In the genomic region with DNA sequence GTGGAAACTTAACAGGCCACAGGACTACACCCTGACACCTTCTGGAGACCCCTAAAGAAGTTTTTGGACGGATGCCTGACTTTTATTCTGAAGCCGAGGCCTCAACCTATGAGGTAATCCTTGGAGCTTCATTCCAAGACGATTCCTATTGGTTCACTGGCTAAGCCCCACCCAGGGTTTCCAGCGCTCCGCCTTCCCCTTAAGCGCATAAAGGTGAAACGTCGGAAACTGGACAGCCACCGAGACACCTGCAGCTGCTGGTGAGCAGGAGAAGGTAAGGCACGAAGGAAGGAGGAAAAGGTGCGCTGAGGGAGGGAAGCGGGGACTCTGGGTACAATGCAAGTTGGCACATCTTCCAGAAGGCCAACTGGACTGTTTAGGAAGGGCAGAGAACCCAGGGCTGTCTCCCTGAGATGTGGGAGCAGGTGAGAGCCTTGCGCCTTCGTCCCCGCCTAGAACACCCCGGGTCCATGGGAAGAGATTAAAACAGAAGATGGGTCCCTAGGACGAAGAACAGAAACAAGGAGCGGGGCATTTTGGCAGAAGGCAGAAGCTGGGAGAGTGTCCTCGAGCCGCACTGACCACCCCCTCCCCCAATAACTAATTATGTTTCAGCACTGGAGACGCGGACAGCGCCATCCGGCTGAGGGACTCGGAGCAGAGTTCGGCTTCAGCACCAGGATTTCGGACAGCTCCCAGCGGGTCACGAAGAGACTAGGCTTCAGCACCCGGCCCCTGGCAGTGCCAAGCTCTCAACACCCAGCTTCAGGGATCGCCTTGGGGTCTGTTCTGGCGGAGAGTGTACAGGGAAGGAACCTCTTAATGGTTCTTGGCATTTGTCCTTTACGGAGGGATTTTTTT, we compare ENCODE assay signal across 8 mouse cellular contexts. TPM values are rescaled to one million over a fixed set of nuclear protein-coding genes. Genes with fewer than 3 reads are reported as not detected.
A peak's percentile ranks its signal among the peaks of the same experiment; 100 is the strongest.
DNase-seq lines count a peak whose midpoint lies in the region; ATAC-seq and TF ChIP-seq lines count a peak whose summit lies in the region.

No protein-coding gene starts in this region.

- no peak for TF ChIP-seq POLR2A in heart, adult 2 months (IDR thresholded peaks at IDR 0.05; ENCODE audit: insufficient read depth, low read depth, low read length)
- no peak for TF ChIP-seq POLR2A in liver, adult 2 months (IDR thresholded peaks at IDR 0.05; ENCODE audit: extremely low read depth, insufficient read depth, low read length)

- WGBS in heart, adult 2 months, result 3% methylated on average over 33 of the region's 33 CpGs
- under 1% methylated on average over 33 of the region's 33 CpGs for WGBS in kidney, embryonic 15.5 days
- WGBS in liver, adult 2 months, result 5% methylated on average over 33 of the region's 33 CpGs

- ATAC-seq in kidney, embryonic 15.5 days (replicated peaks; ENCODE audit: low FRiP score), result peak; percentile 86

- H3K79me2 ChIP-seq in heart, adult 2 months (replicated peaks; ENCODE audit: control insufficient read depth, insufficient read depth, low read length), result no peaks in the 10 kb centered on the region
- no peaks in the 10 kb centered on the region for H3K79me2 ChIP-seq in liver, adult 2 months (ENCODE audit: control insufficient read depth, insufficient read depth, low read length)

- no peaks in the 10 kb centered on the region for H3K4me1 ChIP-seq in heart, adult 2 months (ENCODE audit: control insufficient read depth, insufficient read depth, low read length)
- 0 out of 2 replicates have a peak, but pooled peaks cover 3% of the 10 kb centered on the region for H3K4me1 ChIP-seq in kidney, embryonic 15.5 days
- no peaks in the 10 kb centered on the region for H3K4me1 ChIP-seq in liver, adult 2 months (ENCODE audit: control insufficient read depth, insufficient read depth, low read length)

- intact Hi-C loops in heart, adult 2 months (cut with DNase I), result no loop called here

- H3K27me3 ChIP-seq in heart, adult 2 months (ENCODE audit: control insufficient read depth, insufficient read depth, low read length), result no peaks in the 10 kb centered on the region
- peaks cover 14% of the 10 kb centered on the region for H3K27me3 ChIP-seq in kidney, embryonic 15.5 days
- no peaks in the 10 kb centered on the region for H3K27me3 ChIP-seq in liver, adult 2 months (ENCODE audit: control insufficient read depth, insufficient read depth, low read length)
- no peaks in the 10 kb centered on the region; the same call in 1 of the 2 replicates for H3K27me3 ChIP-seq in splenic B cell, adult 2 months (ENCODE audit: control insufficient read depth, insufficient read depth, low read length, poor library complexity, severe bottlenecking)

- TF ChIP-seq CTCF in heart, adult 2 months (IDR thresholded peaks at IDR 0.05), result no peak
- peak; percentile 28; the same call in 1 of the 2 replicates for TF ChIP-seq CTCF in liver, adult 2 months (IDR thresholded peaks at IDR 0.05; ENCODE audit: low read depth, low read length)

- H3K9ac ChIP-seq in heart, adult 2 months (ENCODE audit: low read depth, low read length), result no peak overlapping the region
- H3K9ac ChIP-seq in kidney, embryonic 15.5 days, result no peak overlapping the region
- no peak overlapping the region for H3K9ac ChIP-seq in liver, adult 2 months (ENCODE audit: low read depth, low read length)

- H3K36me3 ChIP-seq in heart, adult 2 months (ENCODE audit: control insufficient read depth, insufficient read depth, low read length), result no peaks in the 10 kb centered on the region
- H3K36me3 ChIP-seq in kidney, embryonic 15.5 days, result no peaks in the 10 kb centered on the region
- no peaks in the 10 kb centered on the region for H3K36me3 ChIP-seq in liver, adult 2 months (ENCODE audit: control insufficient read depth, insufficient read depth, low read length)
- H3K36me3 ChIP-seq in splenic B cell, adult 2 months (ENCODE audit: control insufficient read depth, insufficient read depth, low read length, poor library complexity, severe bottlenecking), result no peaks in the 10 kb centered on the region

- TF ChIP-seq EP300 in heart, adult 2 months (IDR thresholded peaks at IDR 0.05; ENCODE audit: insufficient read depth, low read depth, low read length), result peak; percentile 52; the same call in 1 of the 2 replicates

- no peak overlapping the region for H3K4me3 ChIP-seq in heart, adult 2 months
- peak overlapping the region; percentile 1; the same call in 1 of the 2 replicates for H3K4me3 ChIP-seq in kidney, embryonic 15.5 days (replicated peaks)
- no peak overlapping the region for H3K4me3 ChIP-seq in liver, adult 2 months (ENCODE audit: insufficient read depth, low read depth, low read length)

- peak; percentile 53 for DNase-seq in 3134 (ENCODE audit: extremely low read depth, insufficient read length, low spot score)
- peak; percentile 82 to 93 for DNase-seq in adrenal gland, adult (ENCODE audit: inconsistent age in 2 of 2, low spot score in 1 of 2)
- DNase-seq in embryo, embryonic 10.5 days (ENCODE audit: low spot score), result peak; percentile 94
- DNase-seq in heart, adult 2 months, result peak; percentile 82 to 91
- DNase-seq in liver, adult 2 months (ENCODE audit: extremely low read depth, low read depth, low spot score), result peak; percentile 55
- DNase-seq in natural killer cell, adult 2 months (ENCODE audit: low spot score in 2 of 2), result peak; percentile 44 to 65
- DNase-seq in splenic B cell, adult 2 months (ENCODE audit: low read depth, low spot score), result peak; percentile 86

- no peaks in the 10 kb centered on the region for H3K9me3 ChIP-seq in kidney, embryonic 15.5 days (replicated peaks)

- no peak overlapping the region for H3K27ac ChIP-seq in heart, adult 2 months
- H3K27ac ChIP-seq in kidney, embryonic 15.5 days, result no peak overlapping the region
- no peak overlapping the region for H3K27ac ChIP-seq in liver, adult 2 months (replicated peaks; ENCODE audit: insufficient read depth, low read depth, low read length)

- no peak overlapping the region for H3K4me2 ChIP-seq in kidney, embryonic 15.5 days

RNA-seq across cellular contexts. Expression of a gene that starts 14.8 kb away (rescaled TPM):
- total RNA-seq in heart, adult 2 months (2021), result 100 to 1,000 TPM; 108 to 124 TPM
- polyA plus RNA-seq in heart, adult 2 months (2012; rRNA removed), result 81.5 and 104 TPM in 2 replicates
- 13.1 TPM in 2 replicates for polyA plus RNA-seq in kidney, embryonic 15.5 days (2015; fragmentation: Nextera tagmentation; extraction: Ambion mirVana)
- 11.5 and 12.1 TPM in 2 replicates for total RNA-seq in liver, adult 2 months (2014; rRNA removed)
- polyA plus RNA-seq in liver, adult 2 months (2012; rRNA removed), result 16.6 and 18.9 TPM in 2 replicates

RNA-seq across cellular contexts. Expression of a gene that starts 23.1 kb away (rescaled TPM):
- total RNA-seq in heart, adult 2 months (2021), result 10 to 100 TPM; 40.4 to 41.4 TPM
- 38.6 and 43.4 TPM in 2 replicates for polyA plus RNA-seq in heart, adult 2 months (2012; rRNA removed)
- 38.9 and 43.8 TPM in 2 replicates for polyA plus RNA-seq in kidney, embryonic 15.5 days (2015; fragmentation: Nextera tagmentation; extraction: Ambion mirVana)
- total RNA-seq in liver, adult 2 months (2014; rRNA removed), result 10.7 and 20.1 TPM in 2 replicates
- 55.4 and 60.3 TPM in 2 replicates for polyA plus RNA-seq in liver, adult 2 months (2012; rRNA removed)

RNA-seq across cellular contexts. Expression of a gene that starts 34.8 kb away (rescaled TPM):
- total RNA-seq in heart, adult 2 months (2021), result 1 to 10 TPM; 8.0 TPM
- 16.8 and 18.0 TPM in 2 replicates for polyA plus RNA-seq in heart, adult 2 months (2012; rRNA removed)
- polyA plus RNA-seq in kidney, embryonic 15.5 days (2015; fragmentation: Nextera tagmentation; extraction: Ambion mirVana), result 6.0 and 6.2 TPM in 2 replicates
- 2.5 and 3.4 TPM in 2 replicates for total RNA-seq in liver, adult 2 months (2014; rRNA removed)
- 20.9 and 27.7 TPM in 2 replicates for polyA plus RNA-seq in liver, adult 2 months (2012; rRNA removed)

RNA-seq across cellular contexts. Expression of a gene that starts 50.9 kb away (rescaled TPM):
- total RNA-seq in heart, adult 2 months (2021), result 100 to 1,000 TPM; 160 to 221 TPM
- polyA plus RNA-seq in heart, adult 2 months (2012; rRNA removed), result 65.6 and 66.2 TPM in 2 replicates
- 68.9 and 77.4 TPM in 2 replicates for polyA plus RNA-seq in kidney, embryonic 15.5 days (2015; fragmentation: Nextera tagmentation; extraction: Ambion mirVana)
- 23.0 and 28.1 TPM in 2 replicates for total RNA-seq in liver, adult 2 months (2014; rRNA removed)
- polyA plus RNA-seq in liver, adult 2 months (2012; rRNA removed), result 20.6 and 21.5 TPM in 2 replicates

RNA-seq across cellular contexts. Expression of a gene that starts 58.1 kb away (rescaled TPM):
- 10 to 100 TPM; 25.4 to 28.3 TPM for total RNA-seq in heart, adult 2 months (2021)
- 26.0 and 29.1 TPM in 2 replicates for polyA plus RNA-seq in heart, adult 2 months (2012; rRNA removed)
- 90.7 and 96.4 TPM in 2 replicates for polyA plus RNA-seq in kidney, embryonic 15.5 days (2015; fragmentation: Nextera tagmentation; extraction: Ambion mirVana)
- 89.4 and 91.1 TPM in 2 replicates for total RNA-seq in liver, adult 2 months (2014; rRNA removed)
- polyA plus RNA-seq in liver, adult 2 months (2012; rRNA removed), result 81.1 and 86.0 TPM in 2 replicates
